Mouse (Mus musculus): ENCODE measurements around the gene Hoxa5. TPM values are rescaled to one million over a fixed set of nuclear protein-coding genes. Genes with fewer than 3 reads are reported as not detected.

Hoxa5 gene
- polyA plus RNA-seq, 2 experiments from 2014 or later, result not detected

DNA sequence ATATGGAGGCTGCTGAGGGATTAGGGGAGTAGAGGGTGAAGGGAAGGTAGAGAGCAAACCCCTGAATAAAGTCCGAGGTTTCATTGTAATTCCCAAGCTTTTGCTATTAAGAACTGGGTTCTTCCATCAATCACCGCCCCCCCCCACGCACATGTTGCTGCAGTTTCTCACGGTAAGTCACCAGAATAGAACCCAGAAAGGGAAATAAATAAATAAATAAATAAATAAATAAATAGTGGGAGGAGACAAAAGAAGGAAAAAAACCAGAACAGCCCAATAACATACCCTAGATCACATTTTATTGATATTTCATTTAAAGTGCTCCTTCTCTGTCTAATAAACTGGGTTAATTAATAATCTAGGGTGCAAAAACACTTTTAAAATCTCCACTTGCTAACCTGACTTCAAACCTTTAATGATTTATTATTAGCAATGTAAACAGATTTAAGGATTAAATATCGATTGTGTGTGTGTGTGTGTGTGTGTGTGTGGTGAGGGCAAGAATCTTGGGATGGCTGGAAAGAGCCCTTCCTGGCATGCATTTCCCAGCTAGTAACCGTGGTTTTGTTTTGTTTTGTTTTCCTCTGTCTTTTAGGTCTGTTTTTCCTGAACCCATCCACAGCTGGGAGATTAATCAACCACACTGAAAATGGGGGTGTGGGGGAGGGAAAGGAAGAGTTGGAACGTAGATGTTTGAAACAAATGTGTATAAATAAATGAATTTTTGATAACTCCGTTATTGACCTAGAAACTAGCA is 42.9 kb downstream of the Hoxa5 start:
- no peak for ATAC-seq

DNA sequence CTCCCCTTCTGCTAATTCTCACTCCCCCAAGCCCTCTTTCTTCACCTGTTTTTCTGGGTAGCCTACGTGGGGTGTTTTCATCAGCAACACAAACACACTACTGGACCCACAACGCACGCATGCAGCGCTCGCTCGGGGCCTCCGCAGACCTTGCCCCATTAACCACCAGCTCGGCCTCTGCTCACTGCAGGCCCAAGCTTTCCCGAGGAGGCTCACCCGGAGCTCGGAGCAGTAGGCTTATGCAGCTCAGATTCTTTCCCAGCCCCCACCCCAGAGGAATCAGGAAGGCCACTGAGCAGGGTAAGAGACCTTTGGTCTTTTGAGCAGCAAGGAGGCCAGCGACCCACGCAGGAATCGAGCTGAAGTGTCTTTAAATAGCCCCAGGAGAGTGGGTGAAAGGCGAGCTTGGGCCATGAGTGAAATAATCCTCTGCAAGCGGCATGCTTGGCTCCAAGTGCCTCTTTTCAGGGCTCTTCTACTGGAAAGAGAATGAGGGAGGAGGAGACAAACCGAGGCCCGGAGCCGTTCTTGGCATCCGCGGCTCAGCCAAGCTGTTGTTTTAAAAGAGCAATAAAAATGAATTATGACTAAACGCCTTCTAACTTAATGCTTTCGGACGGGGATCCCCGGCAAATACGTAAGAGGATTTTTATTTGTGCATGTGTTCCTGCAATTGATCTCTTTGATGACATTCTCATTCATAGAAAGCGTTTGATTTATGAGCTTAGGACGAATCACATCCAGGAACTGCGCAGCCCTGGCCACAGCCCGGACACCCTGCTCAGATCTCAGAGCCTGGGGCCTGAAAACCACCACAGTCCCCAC is 43.7 kb downstream of the Hoxa5 start:
- no peak for ATAC-seq

DNA sequence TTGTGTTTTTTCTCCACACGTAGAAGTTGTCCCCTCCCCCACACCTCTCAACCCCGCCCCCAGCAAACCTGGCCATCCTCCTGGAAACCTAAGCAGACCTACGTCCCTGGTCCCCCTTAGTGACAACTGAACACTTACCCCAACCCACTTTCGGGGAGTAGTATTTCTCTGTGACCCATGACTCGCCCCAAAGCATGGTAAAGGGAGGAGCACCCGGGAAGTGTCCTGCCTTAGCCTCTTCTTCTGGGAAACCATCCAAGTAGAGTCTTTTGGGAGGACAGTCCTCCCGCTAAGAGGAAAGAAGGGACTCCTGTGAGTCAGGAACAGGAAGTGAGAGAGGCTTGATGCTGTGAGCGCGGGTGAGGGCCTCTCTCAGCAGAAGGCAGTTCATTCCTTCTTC is 44.4 kb downstream of the Hoxa5 start:
- no peak for ATAC-seq

DNA sequence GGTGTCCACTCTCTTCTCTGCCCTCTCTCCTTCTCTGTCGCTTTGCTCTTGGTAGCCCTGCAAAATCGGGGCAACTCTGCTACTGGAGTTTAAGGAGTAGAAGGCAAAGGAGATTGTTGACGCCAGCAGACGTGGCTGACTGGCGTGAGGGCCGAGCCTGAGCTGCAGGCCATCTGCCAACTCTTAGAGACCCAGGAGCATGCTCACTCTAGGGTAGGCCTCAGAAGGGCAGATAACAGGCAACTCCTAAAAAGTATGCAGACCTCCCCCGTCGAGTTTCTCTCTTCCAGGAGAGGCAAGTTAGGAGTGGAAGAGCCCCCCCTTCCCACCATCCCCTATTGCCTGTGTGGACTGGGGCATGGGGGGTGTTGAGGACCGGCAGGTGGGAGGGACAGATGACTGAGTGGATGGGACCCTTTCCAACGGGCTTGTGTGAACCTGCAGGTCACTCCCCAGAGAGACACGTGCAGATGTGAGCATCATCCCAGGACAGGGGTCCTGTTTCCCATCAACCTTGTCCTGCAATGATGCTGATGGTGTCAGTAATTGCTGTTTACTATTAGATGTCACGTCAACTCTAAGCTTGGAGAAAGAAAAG is 45.1 kb downstream of the Hoxa5 start:
- ATAC-seq, result no peak

DNA sequence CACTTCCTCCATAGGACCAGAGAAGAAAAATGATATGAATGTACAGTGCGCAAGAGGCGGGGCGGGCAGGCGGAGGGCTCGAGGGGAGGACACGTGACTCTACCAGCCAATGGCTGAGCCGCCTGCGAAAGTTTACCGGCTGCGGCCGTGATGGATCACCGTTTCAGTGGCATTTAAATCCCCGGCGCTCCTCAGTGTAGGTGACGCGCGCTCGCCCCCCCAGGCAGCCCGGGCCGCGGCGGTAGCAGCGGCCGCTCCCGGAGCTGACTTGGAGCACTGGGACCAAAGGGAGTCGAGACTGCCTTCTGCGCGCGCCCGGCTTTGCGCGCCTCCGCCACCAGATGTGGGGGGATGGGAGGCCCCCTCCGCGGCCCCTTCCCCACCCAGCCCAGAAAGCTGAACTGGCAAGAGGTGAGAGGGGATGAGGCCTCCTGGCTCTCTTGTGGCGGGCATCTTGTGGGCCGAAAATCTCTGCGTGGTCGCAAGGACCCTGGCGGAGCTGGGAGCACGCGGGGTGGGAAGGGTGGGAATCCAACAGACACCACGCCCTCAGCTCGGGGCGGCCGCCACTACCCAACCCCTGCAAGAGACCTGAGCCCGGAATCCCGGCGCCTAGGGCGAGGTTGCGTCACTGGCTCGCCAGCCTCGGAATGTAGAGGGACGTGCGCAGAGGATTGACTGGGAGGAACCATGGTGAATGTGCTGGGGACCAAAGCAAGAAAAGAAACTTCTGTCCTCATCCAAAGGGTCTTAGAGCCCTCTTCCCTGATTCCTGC is 45.9 kb downstream of the Hoxa5 start, which contains the start of gene Hoxa1:
Gene Hoxa1, minus strand, starts transcription at position 42 of the 776 bp plus-strand sequence.
- ATAC-seq, result peak; percentile 82

DNA sequence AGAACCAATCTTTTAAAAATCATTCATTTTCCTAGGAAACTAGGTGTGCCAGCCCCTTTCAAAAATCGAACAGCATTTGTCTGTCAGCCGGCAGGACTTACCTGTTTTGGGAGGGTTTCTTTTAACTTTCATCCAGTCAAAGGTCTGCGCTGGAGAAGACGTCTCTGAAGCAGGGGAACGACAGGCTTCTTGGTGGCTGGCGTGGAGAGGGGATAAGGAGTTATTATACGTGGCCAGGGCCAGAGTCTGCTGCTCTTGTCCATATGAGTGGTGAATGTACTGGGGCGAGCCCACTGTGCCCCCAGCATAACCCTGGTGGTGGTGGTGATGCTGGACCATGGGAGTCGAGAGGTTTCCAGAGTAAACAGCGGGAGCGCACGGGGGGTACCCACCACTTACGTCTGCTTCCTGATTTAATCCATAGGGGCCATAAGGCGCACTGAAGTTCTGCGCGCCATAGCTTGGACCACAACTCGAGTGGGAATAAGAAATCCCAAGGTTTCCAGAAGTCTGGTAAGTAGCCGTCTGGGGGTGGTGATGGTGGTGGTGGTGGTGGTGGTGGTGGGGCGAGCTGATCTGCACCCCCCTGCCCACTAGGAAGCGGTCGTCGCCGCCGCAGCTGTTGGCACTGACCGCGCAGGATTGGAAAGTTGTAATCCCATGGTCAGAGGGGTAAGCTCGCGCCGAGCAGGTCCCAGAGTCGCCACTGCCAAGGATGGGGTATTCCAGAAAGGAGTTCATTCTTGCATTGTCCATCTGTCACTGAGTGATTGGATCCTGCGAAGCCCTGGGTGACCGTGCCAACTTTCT is 46.7 kb downstream of the Hoxa5 start:
- ATAC-seq, result no peak

DNA sequence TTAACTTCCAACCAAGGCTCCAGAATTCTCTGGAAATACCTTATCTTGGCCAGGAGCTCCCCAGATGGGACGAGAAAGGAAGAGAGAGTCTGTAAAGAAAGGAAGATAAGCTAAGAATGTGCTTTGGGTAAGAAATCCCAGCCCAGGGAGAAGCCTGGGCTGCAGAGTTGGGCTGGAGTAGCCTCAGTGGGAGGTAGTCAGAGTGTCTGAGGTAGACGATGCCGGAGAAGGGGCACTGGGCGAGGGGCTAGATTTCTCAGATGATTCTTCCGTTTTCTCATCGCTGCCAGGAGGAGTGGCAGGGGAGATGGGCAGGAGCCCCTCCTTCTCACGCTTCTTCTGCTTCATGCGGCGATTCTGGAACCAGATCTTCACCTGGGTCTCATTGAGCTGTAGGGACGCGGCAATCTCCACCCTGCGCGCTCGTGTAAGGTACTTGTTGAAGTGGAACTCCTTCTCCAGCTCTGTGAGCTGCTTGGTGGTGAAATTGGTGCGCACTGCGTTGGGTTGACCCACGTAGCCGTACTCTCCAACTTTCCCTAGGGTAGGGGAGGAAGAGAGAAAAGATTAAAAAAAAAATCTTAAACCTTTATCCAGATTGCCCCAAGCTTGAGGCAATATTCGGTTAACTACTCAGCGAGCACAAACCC is 47.7 kb downstream of the Hoxa5 start:
- ATAC-seq, result no peak

DNA sequence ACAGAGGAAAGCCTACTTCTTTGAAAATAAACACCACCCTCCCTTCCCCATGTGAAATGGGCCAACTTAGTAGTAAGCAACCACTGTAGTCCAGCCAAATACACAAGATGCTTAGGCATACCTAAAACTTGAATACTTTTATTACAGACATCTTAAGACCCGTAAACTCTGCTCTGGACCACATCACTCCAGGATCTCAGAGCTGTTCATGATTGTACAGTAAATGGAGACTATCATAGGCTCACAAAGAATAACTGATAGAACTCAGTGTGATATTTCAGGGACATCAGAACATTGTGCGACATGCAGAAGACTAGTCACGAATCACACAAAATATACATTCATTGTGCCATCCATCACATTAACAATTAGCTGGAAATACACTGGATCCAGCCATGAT is 48.9 kb downstream of the Hoxa5 start:
- no peak for ATAC-seq

DNA sequence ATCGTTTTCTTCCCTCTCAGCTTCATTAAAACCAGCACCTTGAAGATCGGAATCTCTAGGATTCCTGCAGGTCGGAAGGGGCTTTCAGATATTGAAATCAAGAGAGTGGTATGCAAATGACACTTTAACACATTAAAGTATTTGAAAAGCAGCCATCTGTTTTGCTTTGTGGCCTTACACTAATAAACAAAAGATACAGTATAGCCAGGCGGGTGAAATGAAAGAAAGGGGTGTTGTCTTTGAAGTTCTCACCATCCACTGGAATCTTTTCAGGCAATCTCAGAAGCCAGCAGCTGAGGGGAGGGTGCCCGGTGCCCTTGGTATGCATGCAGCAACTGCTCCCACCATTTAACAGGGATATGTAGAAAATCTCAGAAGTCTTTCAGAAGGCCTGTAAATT is 50.3 kb downstream of the Hoxa5 start:
- no peak for ATAC-seq

DNA sequence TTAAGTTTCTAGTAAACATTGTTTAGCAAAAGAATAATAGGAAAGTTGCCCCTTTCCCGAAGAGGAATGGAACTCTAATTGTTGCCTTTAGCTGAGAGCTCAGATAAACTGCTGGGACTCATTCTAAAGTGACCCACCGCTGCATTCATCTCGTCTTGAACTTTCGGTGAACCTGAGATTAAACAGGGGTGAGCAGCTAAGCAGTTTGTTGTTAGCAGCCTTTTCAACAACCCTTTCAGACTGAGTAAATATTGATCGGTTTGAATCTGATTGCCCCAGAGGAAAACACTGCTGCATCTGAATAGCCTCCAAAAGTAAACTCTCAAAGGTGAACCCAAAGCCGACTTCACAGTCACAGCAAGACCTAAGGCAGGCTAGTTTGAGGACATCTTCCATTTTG is 51.1 kb downstream of the Hoxa5 start:
- ATAC-seq, result no peak

DNA sequence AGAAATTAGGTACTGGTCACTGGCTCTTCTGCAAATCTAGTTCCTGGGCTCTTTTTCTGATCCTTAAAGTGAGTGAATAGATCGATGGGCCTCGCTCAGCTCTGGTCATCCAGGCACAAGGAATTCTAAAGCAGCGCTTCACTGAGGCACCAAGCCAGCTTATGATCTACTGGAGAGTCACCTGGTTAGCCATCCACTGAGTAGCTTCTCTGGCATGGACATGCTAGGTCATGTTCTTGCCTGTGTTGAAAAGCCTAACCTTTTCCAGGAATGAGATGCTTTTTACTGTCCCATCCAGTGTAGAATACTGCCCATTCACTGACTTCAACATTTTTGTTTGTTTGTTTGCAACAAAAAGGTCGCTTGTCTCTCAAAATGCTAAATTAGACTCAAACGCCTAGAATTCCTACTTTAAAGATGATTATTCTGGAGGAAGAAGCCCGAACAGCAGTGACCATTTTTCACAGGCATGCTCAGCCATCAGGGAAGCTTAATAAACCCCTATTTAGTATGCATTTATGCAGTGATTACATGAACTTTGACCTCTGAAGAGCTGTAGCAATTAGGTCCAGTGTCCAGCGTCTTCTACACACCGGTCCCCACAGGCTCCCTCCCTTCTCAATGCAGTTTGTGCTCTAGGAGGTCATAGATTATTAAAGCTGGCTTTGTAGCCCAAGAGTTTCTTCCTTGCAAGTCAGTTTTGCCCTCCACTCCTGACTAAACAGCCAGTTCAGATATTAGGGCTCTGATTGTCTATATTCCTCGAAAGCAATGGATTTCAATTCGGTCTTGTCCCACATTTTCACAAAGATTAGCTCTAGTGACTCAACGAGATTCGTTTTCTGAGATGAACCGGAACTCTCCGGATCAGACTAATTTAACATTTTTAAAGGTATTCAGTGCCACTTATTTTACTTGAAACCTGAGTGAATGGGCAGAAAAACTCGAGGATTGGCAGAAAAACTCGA is 51.9 kb downstream of the Hoxa5 start:
- no peak for ATAC-seq

Other genes starting within 250 kb of the Hoxa5 start
- 10 to 100 TPM; 15.6 to 20.1 TPM for gene Skap2, start 192.0 kb downstream of the Hoxa5 start, polyA plus RNA-seq (2017; shearing (Covaris generic))
- gene Hoxa1, start 46.3 kb downstream of the Hoxa5 start, polyA plus RNA-seq (2017; shearing (Covaris generic)), result not detected
- gene Hoxa2, start 39.8 kb downstream of the Hoxa5 start, polyA plus RNA-seq (2017; shearing (Covaris generic)), result not detected
- not detected for gene 5730596B20Rik, start 27.1 kb downstream of the Hoxa5 start, polyA plus RNA-seq (2017; shearing (Covaris generic))
- not detected for gene Hoxa4, start 12.8 kb downstream of the Hoxa5 start, polyA plus RNA-seq (2017; shearing (Covaris generic))
- not detected for gene Hoxa6, start 4.1 kb upstream of the Hoxa5 start, polyA plus RNA-seq (2017; shearing (Covaris generic))
- gene Hoxa3, start 8.7 kb upstream of the Hoxa5 start, polyA plus RNA-seq (2017; shearing (Covaris generic)), result under 1 TPM in 1 of 2 experiments, not detected in 1; 0.21 TPM
- gene Gm28308, start 8.8 kb upstream of the Hoxa5 start, polyA plus RNA-seq (2017; shearing (Covaris generic)), result not detected
- gene Hoxa7, start 17.3 kb upstream of the Hoxa5 start, polyA plus RNA-seq (2017; shearing (Covaris generic)), result not detected
- gene Hoxa9, start 26.5 kb upstream of the Hoxa5 start, polyA plus RNA-seq (2017; shearing (Covaris generic)), result under 1 TPM in 1 of 2 experiments, not detected in 1; 0.11 TPM
- not detected for gene Hoxa10, start 36.3 kb upstream of the Hoxa5 start, polyA plus RNA-seq (2017; shearing (Covaris generic))
- gene Hoxa11, start 41.2 kb upstream of the Hoxa5 start, polyA plus RNA-seq (2017; shearing (Covaris generic)), result not detected
- not detected for gene Hoxa13, start 56.3 kb upstream of the Hoxa5 start, polyA plus RNA-seq (2017; shearing (Covaris generic))
- not detected for gene Evx1, start 108.9 kb upstream of the Hoxa5 start, polyA plus RNA-seq (2017; shearing (Covaris generic))